Mouse (Mus musculus) ovary, adult 18-20 months (tissue): ENCODE data around the gene Ubfd1.
A peak's percentile ranks its signal among the peaks of the same experiment; 100 is the strongest.

ENCODE experiments used
- DNase-seq: peaks from one replicate; pipeline ENCODE4 v3.0.0; 2022; ENCODE audit warnings: low spot score, mixed read lengths

The Ubfd1 gene

DNA sequence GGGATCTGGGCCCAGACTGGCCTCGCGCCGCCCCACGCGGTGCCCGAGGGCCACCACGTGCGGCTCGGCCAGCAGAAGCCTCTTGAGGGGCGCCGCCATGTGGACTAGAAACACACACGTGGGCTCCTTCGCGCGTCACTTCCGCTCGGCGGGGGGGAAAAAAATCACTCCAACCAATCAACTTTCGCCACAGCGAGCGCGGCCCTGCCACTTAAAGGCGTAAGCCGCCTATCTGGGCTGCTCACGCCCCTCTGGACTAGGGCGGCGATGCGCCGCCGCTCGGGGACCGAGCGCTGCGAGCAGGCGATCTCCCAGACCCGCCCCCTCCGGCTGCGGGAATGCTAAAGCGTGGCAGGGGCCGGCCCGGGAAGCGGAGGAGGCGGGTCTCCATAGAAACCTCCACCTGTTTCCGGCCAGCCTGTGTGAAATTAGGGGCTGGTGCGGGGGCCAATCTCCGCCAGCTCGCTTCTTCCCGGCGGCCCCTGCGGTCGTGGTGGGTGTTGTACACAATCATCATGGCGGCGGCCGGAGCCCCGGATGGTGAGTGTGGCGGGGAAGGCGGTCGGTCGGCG lies at the start of gene Ubfd1, which contains the start of gene Ears2:
Gene Ubfd1, plus strand, starts transcription at position 231 of the 572 bp plus-strand sequence.
Gene Ears2, minus strand, starts transcription at position 319 of the 572 bp plus-strand sequence.
- DNase-seq = peak; percentile 96

DNA sequence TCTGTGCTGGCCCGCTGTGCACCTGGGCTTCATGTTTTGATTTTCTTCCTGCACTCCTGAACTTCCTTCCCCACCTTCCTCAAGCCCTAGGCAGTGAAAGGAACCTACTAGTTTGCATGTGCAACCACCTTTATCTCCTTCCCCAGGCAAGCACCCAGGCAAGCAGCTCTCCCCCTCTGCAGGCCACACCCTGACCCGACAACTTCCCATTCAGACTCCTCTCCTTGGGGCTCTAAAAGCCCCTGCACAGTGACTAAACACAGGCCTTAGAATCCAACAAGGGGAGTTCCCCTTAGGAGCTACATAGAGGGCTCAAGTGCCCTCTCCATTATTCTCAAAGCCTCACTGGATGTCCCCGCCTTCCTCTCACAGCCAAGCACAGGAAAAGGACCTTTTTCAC lies 48.7 kb upstream of the Ubfd1 start:
- no peak for DNase-seq

DNA sequence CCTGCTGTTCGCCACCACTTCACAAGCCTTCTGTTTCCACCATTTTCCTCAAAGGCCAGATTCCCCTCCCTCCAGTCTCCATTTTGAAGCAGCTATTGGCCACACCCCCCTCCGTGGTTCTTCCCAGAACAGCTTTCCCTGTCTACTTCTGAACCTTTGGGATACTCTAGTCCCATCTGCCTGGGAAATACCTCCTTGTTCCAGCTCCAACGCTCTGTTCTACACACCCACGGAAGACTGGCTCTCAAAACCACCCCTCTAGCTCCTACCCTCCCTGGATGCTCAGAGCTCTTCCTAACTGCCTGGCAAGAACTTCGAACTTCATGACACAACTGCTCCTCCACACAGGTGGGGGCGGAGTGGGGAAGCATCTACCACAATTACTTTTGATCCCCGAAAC lies 48.0 kb upstream of the Ubfd1 start:
- no peak for DNase-seq

DNA sequence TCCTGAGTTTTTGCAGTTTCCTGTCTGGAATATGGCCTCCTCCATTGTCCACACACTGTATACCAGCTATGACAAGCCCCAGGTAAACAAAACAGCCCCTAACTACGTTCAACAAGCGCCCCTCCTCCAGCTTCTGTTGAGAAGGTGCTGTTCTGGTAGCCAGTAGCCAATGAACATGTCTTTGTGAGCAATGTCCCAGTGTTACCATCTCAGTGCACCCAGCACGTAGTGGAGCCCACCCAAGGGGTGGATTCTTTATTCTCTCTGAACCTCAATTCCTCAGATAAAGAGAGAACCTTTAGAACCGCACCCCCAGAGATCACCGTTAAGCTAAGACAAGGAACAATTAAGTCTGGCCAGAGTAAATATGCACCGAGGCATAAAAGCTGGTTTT lies 46.7 kb upstream of the Ubfd1 start:
- DNase-seq = no peak

DNA sequence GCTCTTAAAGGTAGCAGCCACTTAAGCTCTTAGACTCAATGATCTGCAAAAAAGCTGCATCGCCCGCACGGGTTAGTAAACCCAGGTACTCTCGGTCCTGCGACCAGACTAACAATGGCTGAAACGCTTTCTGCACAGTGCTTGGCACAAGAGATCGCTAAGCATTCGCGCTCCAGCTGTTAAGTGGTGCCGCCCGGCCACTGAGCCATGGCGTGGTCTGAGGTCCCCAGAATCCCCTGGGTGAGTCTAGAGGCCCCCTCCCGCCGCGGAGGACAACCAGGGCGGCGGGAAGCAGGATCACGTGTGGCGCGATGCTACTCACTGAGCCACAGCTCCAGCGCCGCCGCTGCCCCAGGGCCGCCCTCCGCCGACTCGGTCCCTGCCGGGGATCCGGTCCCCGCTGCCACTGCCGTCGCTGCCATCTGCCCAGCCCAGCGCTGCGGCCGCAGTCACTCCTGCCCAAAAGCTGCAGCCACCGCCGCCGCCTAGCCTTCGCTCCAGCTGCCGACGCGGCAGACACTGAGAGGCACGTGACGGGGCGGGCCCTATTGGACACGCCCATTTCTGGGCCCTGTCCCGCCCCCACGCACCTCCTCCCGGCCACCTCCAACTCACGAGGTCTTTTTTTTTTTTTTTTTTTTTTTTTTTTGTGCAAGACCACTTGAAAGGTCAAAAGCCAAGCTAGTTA lies 46.2 kb upstream of the Ubfd1 start, which contains the start of gene Gga2:
Gene Gga2, minus strand, starts transcription at position 556 of the 688 bp plus-strand sequence.
- peak; percentile 80 for DNase-seq

DNA sequence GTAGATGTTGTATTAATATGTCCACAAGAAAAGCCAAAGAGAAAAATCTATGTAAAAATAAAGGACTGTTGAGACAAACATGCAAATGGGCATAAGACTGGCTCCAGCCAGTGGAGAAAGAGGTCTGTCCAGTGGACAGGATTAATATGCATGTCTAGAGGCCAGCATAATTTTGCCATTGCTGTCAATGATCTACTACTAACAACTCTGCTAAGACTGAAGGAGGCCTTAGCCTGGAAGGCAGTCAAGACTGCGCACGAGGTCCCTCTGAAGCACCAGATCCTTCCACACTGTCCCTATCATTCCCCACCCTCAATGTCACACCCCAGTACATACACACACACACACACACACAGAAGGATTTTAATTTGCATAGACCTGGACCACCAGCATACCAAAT lies 44.8 kb upstream of the Ubfd1 start:
- no peak for DNase-seq

DNA sequence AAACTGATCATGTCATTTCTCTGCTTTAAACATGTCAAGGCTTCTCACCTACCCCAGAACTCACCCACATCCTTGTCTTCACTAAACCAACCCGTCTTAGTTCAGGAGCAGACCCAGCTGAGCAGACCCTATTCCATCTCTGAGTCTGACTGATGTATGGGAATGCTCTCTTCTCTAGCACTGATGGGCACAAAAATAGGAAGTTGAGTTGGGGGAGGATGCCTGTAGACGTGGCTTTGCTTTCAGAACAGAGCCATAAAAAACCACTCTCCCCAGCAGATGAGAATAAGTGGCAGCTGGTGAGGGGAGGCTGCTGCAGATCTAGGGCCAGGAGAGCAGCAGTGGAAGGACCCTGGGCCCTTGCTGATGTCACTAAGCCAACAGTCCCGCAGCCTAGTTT lies 33.6 kb upstream of the Ubfd1 start:
- DNase-seq = no peak

DNA sequence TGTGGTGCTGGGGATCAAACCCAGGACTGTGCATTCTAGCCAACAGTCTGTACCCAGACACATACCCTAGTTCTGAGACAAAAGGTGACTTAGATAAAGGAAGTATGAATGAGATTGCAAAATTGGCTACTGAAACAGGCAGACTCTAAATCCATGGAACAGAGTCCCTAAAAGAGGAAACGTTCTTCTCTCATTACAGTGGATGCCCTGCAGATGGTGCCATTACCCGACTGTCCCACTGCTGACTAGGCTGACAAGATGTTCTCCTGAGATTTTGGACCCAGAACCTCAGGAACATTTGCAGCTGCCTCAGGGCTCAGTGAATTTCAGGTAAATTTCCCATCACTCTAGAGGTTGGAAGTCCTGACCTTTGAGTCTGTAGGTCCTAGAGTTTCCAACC lies 32.6 kb upstream of the Ubfd1 start:
- no peak for DNase-seq

DNA sequence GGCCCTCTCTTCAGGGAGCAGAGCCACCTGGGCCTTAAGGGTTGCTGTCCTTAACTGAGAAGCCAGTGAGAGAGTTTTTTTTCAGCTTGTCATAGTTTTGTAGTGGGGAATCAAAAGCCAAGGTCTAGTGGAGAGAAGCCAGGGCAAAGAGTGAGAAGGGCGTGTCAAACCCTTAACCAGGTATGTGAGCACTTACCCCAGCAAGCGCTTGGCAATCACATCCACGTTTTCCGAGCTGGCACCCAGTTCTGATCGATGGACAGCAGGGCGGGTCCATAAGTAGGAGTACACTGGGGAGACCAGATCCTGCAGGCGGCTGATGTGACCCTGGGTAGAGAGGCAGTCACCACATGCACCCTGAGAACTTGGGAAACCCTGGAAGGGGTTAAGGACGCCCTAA lies 22.9 kb upstream of the Ubfd1 start:
- no peak for DNase-seq

DNA sequence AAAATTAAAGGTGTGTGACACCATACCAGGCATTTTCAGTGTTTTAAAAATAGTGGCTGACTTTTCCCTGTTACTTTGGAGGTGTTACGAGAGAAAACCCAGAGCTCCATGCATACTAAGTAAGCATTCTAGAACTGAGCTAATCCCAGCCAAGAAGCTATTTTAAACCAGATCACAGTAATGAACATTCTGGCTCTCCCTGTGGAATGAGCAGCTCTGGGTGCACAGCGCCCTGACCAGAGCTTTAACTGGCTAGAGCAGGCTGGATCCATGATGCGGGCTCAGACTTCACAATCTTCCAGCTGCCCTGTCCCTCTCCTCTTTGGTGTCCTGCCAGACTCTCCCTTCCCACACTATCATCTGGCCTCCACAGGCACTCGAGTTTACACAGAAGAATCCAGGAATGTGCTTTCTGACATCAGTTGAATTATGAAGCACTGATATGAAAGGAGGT lies 21.8 kb upstream of the Ubfd1 start:
- peak; percentile 53 for DNase-seq

DNA sequence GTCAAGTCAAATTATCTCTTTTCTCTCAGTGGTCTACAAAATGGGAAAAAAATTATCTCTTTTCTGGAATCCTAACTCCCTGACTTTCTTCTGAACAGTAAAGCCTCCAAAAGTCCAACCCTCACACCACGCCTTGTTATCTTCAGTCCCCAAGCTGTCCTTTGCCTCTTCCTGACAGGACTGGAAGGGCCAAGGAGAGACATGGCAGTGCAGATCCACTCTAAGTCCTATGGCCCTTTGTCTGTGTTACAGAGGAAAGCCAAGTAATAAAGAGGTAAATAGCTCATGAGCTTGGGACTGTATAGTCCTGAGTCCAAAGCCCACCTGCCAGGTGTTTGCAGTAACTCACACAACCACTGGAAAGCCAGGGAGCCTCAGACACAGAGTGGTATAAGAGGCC lies 21.3 kb upstream of the Ubfd1 start:
- DNase-seq = no peak

DNA sequence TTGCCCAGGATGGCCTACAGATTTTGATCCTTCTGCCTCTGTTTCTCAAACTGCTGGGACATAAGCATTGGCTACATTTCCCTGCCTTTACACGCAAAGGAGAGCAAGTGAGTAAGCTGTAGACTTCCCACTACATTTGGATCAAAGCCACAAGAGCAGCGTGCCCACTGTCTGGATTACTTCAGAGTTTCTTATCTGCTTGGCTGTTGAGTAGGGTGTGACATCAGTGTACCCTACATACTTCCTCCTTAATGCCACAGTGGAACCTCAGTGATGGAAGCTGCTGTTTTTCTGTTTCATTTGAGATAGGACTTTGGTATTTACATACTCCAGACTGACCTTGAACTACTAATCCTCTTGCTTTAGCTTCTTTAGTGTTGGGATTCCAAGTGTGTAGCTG lies 20.2 kb upstream of the Ubfd1 start:
- DNase-seq = peak; percentile 19

DNA sequence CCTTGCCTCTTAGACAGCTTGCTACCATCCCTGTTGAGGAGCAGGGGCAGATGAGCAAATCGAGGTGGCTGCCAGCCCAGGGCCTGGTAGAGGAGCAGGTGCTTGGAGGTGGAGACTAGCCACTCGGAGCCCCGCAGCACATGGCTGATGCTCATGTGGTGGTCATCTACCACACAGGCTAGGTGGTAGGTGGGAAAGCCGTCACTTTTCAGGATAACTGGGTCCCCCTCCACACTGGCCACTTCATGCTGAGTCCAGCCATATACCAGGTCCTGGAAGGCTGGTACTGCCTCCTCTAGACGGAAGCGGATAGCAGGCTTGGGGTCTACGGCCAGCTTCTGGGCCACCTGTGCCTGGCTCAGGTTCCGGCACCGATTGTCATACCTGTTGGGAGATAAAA lies 18.8 kb upstream of the Ubfd1 start:
- DNase-seq = no peak

DNA sequence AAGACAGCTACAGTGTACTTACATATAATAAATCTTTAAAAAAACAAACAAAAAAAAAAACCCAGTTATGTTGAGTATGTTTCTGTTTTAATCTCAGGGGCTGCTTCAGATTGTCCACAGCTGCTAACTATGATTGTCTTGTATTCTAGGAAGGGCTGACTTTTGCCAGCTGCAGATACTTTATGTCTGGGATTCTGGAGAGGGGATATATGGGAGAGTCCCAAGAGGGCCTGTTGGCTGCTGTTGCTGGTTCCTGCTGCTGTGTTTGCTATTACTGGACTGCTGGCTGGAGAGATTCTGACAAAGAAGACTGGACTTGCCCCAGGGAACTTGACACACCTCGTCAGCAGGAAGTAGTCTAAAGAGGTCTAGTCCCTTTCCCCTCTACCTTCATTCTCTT lies 16.1 kb upstream of the Ubfd1 start:
- DNase-seq = no peak

DNA sequence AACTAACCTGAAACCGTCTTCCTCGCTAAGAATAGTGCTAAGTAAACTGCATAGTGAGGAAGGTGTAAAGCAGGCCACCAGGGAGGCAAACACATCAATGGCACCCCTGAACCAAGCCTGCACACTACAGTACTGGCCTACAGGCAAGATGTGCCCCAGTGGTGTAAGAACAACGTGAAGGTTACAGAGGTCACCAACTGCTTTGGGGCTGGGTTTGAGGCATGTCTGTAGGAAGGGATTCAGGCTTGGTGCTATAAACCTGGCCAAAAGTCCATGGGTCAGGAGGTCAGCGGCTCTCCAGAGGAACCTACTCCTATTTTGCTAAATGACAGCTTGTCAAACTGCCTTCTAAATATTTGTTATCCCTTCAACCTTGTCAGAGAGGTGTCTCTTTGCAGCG lies 10.3 kb upstream of the Ubfd1 start:
- no peak for DNase-seq

DNA sequence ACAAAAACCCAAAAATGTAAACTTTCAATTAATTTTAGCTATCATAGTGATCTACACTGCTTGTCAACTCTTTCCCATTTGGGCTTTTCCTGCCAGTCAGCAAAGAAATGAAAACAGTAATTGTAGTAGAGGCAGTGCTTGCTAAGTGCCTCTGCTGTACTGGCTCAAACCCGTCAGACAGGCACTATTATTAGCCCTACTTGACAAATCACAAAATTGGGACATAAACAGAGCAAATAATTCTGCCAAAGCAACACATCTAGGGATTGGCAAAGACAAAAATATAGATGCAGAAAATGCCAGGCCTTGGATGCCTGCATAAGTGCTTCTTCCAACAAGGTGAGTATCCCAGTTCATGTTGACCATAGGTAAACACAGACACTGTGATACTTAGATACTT lies 1.3 kb upstream of the Ubfd1 start:
- no peak for DNase-seq

DNA sequence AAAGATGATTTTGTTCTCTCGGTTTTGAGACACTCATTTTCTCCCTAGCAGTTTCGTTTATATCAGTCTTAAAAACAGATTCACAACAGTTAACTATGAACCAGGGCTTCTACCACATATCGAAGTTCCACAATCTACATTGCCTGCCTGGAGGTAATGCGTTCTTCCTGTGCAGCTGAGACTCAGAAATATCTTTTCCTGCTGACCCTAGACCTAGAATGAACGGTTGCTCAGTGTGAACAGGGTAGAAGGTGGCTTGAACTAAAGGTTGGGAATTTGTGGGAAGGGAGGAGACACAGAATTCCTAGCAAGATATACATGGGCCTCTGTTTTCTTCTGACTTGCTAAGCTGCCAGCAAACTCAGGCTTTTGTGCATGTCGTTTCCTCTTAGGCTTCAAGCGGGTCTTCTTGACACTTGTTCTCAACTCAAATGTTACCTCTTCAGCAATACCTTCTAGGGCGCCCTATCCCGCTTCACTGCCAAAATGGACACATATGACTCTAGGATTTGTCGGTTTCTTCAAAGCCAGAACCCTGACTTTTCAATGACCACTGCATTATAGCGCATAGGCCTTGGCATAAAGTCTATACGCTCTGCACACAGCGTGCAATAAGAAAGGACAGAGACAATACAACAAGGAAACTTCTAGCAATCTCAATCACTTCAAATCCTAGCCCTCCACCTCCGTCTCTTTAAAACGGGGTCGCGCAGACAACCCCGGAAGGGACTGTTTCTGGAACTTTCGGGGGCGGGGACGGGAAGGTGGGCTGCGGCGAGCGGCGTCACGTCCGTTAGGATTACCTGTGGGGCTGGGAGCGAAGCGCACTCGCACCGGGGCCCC lies 652 bp upstream of the Ubfd1 start:
- no peak for DNase-seq

DNA sequence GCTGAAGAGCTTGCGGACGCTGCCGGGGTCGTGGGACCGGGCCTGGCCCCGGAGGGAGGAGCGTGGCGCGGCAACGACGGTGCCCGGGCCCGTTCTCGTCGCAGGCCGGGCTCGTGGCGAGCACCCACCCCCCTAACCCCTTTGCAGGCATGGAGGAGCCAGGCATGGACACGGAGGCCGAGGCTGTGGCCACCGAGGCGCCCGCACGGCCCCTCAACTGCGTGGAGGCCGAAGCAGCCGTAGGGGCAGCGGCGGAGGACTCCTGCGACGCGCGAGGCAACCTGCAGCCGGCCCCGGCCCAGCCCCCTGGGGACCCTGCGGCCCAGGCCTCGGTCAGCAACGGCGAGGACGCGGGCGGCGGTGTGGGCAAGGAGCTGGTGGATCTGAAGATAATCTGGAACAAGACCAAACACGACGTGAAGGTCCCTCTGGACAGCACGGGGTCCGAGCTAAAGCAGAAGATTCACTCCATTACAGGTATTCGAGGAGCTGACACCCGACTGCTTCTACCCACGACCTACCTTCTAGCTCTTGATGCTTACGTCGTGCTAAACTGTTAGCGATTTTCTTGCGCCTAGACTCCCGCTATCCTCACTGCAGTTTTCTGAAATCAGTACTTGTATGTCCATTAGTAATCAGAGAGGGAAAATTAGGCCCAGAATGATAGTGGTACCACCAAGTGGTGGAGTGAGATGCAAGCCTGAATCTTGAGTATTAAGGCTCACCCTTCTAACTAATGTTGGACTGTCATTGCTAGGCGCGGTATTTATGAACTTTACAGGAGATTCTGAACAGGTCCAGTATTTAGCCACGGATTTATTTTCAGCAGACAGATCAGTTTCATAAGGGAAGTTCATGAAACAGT lies 774 bp downstream of the Ubfd1 start:
- DNase-seq = no peak

DNA sequence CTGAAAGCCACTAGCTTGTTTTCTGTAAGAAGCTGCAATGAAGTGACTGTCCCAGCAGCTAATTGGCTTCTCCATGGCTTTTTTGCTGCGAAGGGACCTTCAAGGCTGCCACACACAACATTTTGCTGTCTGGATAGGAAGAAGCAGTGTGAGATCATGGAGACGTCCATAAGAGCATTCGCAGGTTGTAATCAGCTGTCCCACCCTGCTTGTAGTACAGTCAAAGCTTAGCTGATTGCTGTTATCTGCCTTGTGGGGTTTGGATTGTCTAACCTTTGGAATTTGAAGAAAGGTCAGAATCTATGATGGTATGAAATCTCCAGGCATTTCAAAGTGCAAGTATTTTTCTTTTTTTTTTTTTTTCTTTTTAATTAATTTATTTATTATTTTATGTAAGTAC lies 7.4 kb downstream of the Ubfd1 start:
- no peak for DNase-seq

DNA sequence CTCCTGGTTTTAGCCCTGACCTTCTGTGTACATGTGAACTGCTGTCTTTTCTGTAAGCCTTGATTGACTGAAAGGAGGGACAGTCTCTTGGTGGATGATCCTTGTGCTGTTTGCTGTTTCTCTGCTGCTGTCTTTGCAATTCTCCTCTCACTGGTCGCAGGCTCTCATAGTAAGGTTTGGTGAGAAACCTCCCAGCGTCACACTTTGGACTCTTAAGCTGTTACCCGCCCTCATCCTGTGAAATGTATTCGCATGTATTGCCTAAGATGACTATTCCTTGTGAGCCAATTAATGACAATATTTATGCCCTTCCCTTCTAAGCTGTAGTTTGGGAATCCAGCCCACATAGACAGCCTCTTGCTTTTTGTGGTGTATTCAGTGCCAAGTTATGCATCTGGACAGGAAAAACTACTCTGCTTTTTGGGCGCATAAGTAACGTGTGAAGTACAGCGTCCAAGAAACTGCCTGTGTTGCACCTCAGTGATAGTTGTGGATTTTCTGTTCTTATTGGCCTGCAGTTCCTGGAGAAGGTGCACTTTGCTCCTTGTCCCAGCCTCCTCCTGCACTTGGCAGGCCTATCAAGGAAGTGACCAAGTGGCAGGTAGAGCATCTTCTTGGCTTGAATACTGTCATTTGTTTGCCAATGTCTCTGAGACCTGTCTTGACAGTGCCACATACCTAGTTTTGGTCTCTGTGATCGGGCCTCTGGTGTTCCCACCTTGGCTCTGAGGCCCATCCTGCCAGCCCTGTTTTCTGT lies 13.0 kb downstream of the Ubfd1 start:
- no peak for DNase-seq

DNA sequence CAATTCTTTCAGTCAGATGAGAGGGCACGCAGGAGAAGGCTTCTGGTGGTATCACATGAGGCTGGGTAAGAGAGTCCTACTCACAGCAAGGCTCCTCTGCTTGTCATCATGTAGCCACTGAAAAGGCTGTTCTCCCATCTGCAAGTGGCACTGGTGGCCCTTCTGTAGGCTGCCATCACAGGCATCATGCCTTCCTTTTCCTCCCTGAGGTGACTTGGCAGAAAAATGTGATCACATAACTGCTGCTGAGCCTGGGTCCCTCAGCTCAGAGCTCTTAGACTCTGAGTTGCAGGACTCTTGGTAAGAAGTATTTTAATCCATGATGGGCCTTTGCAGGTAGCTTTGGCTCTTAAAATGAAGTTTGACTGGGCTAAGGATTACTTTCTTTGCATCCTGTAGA lies 14.1 kb downstream of the Ubfd1 start:
- no peak for DNase-seq
